Mouse (Mus musculus) MEL (cell line): Measurements from ENCODE around the gene Cabcoco1. TPM values are rescaled to one million over a fixed set of nuclear protein-coding genes. Genes with fewer than 3 reads are reported as not detected.

ENCODE experiments used
- DNase-seq: peaks from one replicate; pipeline ENCODE4 v3.0.0; 2011; ENCODE audit warnings: low read depth, low spot score
- H3K27ac ChIP-seq: 2 replicates; pipeline ENCODE4 v1.5.1; 2012; ENCODE audit warnings: low read depth, mild to moderate bottlenecking, control low read depth, low read length, moderate library complexity; ENCODE audit not compliant: control insufficient read depth
- H3K27me3 ChIP-seq, 2 experiments: fragments of 150-350 bp in 1 of 2; sonication (generic) in 1 of 2; 2 replicates each; pipeline ENCODE4 v1.6.1; 2012; ENCODE audit warnings: low read length in 2 of 2, mild to moderate bottlenecking in 2 of 2, improper control_type of control experiment in 1 of 2, moderate library complexity in 1 of 2; ENCODE audit not compliant: insufficient read depth in 2 of 2, control insufficient read depth in 1 of 2
- H3K36me3 ChIP-seq, 2 experiments: 2 replicates each; pipeline ENCODE4 v1.6.1; 2012 to 2014; ENCODE audit warnings: low read length in 2 of 2, improper control_type of control experiment in 1 of 2, inconsistent platforms in 1 of 2, mild to moderate bottlenecking in 1 of 2; ENCODE audit not compliant: insufficient read depth in 2 of 2, control insufficient read depth in 1 of 2
- H3K4me1 ChIP-seq, 2 experiments: fragments of 150-350 bp in 1 of 2; sonication (generic) in 1 of 2; 2 replicates each; pipeline ENCODE4 v1.6.1; 2012; ENCODE audit warnings: low read length in 2 of 2, improper control_type of control experiment in 1 of 2, mild to moderate bottlenecking in 1 of 2; ENCODE audit not compliant: insufficient read depth in 2 of 2, control insufficient read depth in 1 of 2
- H3K4me3 ChIP-seq, 2 experiments: fragments of 150-350 bp in 1 of 2; sonication (generic) in 1 of 2; 2 replicates each; pipeline ENCODE4 v1.5.1; 2012; ENCODE audit warnings: low read depth in 2 of 2, low read length in 2 of 2, mild to moderate bottlenecking in 2 of 2, moderate library complexity in 2 of 2, control low read depth in 1 of 2, improper control_type of control experiment in 1 of 2; ENCODE audit not compliant: control insufficient read depth in 1 of 2, insufficient read depth in 1 of 2
- H3K79me2 ChIP-seq: 2 replicates; pipeline ENCODE4 v1.6.1; 2012; ENCODE audit warnings: mild to moderate bottlenecking, low read length, moderate library complexity; ENCODE audit not compliant: control insufficient read depth, poor library complexity, insufficient read depth
- H3K9ac ChIP-seq: 2 replicates; pipeline ENCODE4 v1.6.1; 2012; ENCODE audit warnings: low read depth, mild to moderate bottlenecking, control low read depth, low read length, moderate library complexity; ENCODE audit not compliant: control insufficient read depth, poor library complexity, severe bottlenecking
- H3K9me3 ChIP-seq: fragments of 150-350 bp; sonication (generic); replicated peaks from 2 replicates; pipeline ENCODE4 v1.6.1; 2012; ENCODE audit warnings: mild to moderate bottlenecking, low read length, improper control_type of control experiment, moderate library complexity; ENCODE audit not compliant: insufficient read depth
- CHD2 ChIP-seq: IDR thresholded peaks from 2 replicates; pipeline ENCODE4 v1.6.1; 2011; ENCODE audit warnings: low read length, improper control_type of control experiment
- E2F4 ChIP-seq: IDR thresholded peaks from 2 replicates; pipeline ENCODE4 v1.6.1; 2011; ENCODE audit warnings: low read depth, low read length, improper control_type of control experiment, borderline replicate concordance
- ELF1 ChIP-seq: IDR thresholded peaks from 2 replicates; pipeline ENCODE4 v1.6.1; 2014; ENCODE audit warnings: low read depth, mild to moderate bottlenecking, inconsistent platforms, low read length, improper control_type of control experiment, moderate library complexity
- ETS1 ChIP-seq: IDR thresholded peaks from 2 replicates; pipeline ENCODE4 v1.6.1; 2012; ENCODE audit warnings: low read depth, mild to moderate bottlenecking, inconsistent platforms, low read length, improper control_type of control experiment, moderate library complexity
- GATA1 ChIP-seq: IDR thresholded peaks from 2 replicates; pipeline ENCODE4 v1.6.1; 2011; ENCODE audit warnings: low read depth, low read length, improper control_type of control experiment
- MAFK ChIP-seq: IDR thresholded peaks from 2 replicates; pipeline ENCODE4 v1.6.1; 2011; ENCODE audit warnings: low read depth, mild to moderate bottlenecking, low read length, improper control_type of control experiment, borderline replicate concordance
- POLR2AphosphoS2 ChIP-seq: IDR thresholded peaks from 2 replicates; pipeline ENCODE4 v1.6.1; 2011; ENCODE audit warnings: low read length, improper control_type of control experiment
- SMC3 ChIP-seq: IDR thresholded peaks from 2 replicates; pipeline ENCODE4 v1.6.1; 2011; ENCODE audit warnings: low read depth, low read length, improper control_type of control experiment
- TBP ChIP-seq: IDR thresholded peaks from 2 replicates; pipeline ENCODE4 v1.8.0; 2011; ENCODE audit warnings: low read depth, low read length, improper control_type of control experiment
- USF2 ChIP-seq, 2 experiments: IDR thresholded peaks; 2 replicates each; pipeline ENCODE4 v1.6.1; 2011 to 2012; ENCODE audit warnings: improper control_type of control experiment in 2 of 2, low read length in 2 of 2, borderline replicate concordance in 1 of 2, inconsistent platforms in 1 of 2, low read depth in 1 of 2, mild to moderate bottlenecking in 1 of 2; ENCODE audit not compliant: insufficient read depth in 1 of 2
- ZC3H11A ChIP-seq: IDR thresholded peaks from 2 replicates; pipeline ENCODE4 v1.6.1; 2012; ENCODE audit warnings: low read depth, mild to moderate bottlenecking, inconsistent platforms, low read length, improper control_type of control experiment
- ZMIZ1 ChIP-seq: IDR thresholded peaks from 2 replicates; pipeline ENCODE4 v1.6.1; 2012; ENCODE audit warnings: low read depth, mild to moderate bottlenecking, inconsistent platforms, low read length, improper control_type of control experiment, moderate library complexity
- polyA plus RNA-seq, 2 experiments: library from polyadenylated mRNA; stranded (reverse) in 1 of 2; unstranded in 1 of 2; fragments of >175 nt in 1 of 2; fragments of >200 nt in 1 of 2; gene quantifications; 2 replicates each; pipeline versions ENCODE4 v1.2.1 to v1.2.4; 2012; ENCODE audit warnings: low replicate concordance in 2 of 2, low read depth in 1 of 2; ENCODE audit not compliant: insufficient read length in 2 of 2, insufficient read depth in 1 of 2, missing spikeins in 1 of 2
- total RNA-seq: library from RNA; depleted of rRNA; stranded (reverse); fragments of 300-350 nt; gene quantifications from 2 replicates; pipeline ENCODE4 v1.2.3, GENCODE M21; 2012

The Cabcoco1 gene
- total and polyA plus RNA-seq, 3 experiments, result not detected

DNA sequence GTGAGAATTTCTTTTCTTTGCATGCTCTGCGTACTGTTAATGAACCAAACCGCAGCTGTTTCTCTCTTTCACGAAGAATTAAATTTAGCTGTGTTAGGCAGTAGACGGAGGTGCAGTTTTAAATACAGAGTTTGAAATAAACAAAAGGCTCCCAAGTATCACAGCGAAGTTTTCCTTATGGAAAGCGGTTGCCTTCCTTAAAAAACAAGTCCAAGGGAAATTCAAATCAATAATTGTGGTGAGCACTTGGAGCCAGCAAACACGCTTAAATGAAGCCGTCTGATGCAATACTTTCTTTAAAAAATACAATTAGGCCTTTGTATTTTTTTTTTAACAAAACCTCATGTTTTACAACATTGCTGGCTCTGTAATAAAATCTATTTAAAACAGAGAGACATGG lies 101.2 kb downstream of the Cabcoco1 start:
- Histone ChIP-seq H3K4me3 (no peak overlapping the region), H3K4me1 (no peaks in the 10 kb centered on the region), H3K27ac (no peak overlapping the region), H3K9ac (no peak overlapping the region), H3K9me3 (no peaks in the 10 kb centered on the region), H3K36me3 (no peaks in the 10 kb centered on the region), H3K79me2 (no peaks in the 10 kb centered on the region), H3K27me3 (no peaks in the 10 kb centered on the region)
- TF ChIP-seq USF2 (IDR thresholded peaks at IDR 0.05; ENCODE audit: borderline replicate concordance in 1 of 2, insufficient read depth in 1 of 2, low read depth in 1 of 2, low read length in 2 of 2), result no peak
- no peak for TF ChIP-seq ZMIZ1
- TF ChIP-seq CHD2, result no peak
- no peak for DNase-seq

DNA sequence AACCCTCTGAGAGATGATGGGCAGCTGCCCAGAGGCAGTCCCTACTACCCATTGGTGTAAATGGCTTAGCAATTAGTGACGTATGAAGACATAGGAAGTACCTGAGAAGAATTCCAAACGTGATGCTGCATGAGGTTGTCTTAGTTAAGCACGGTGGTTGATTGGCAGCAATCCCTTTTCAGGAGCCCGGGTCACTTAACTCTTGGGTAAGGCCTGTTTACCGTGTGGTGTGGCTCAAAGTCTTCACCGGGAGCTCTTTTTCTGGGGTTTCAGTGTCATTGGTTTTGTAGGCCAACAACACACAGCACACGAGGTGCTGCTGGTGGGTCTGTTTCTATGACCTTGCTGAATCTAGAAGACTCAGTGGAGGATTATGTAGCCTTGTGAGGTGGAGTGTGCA lies 105.9 kb downstream of the Cabcoco1 start:
- no peak for TF ChIP-seq ETS1
- TF ChIP-seq SMC3, result no peak
- TF ChIP-seq ELF1, result no peak
- TF ChIP-seq CHD2, result no peak
- no peak for TF ChIP-seq POLR2AphosphoS2
- TF ChIP-seq, all 39 proteins: peak for 0
- no peak overlapping the region for H3K4me3 ChIP-seq
- no peaks in the 10 kb centered on the region for H3K9me3 ChIP-seq
- DNase-seq, result no peak
- no peak overlapping the region for H3K27ac ChIP-seq
- H3K9ac ChIP-seq, result no peak overlapping the region
- H3K79me2 ChIP-seq, result no peaks in the 10 kb centered on the region
- H3K36me3 ChIP-seq, result no peaks in the 10 kb centered on the region
- no peaks in the 10 kb centered on the region for H3K4me1 ChIP-seq
- H3K27me3 ChIP-seq, result no peaks in the 10 kb centered on the region

DNA sequence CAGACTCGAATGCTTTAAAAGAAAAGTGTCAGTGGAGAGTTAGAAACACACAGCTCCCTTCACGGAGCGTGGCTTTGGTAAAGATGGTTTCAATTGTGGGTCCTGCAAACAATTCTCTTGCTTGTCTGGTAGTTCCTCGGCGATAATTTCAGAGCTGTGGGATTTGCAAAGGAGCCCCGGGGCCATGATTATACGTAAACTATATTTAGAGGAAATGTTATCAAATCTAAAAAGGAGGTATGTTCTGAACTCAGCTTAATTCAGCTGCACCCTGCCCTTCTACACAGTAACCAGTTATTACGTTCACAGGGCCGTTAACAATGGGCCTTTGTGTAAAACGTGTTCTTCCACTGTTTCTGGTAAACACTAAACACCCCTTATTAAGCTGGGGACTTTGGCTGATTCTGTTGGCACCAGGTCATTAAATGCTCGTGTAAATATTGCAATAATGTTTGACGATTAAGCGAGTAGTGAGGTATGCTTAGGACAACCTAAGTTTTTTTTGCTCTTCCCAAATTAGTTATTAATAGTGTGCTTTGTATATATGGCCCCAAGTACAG lies 106.6 kb downstream of the Cabcoco1 start:
- no peaks in the 10 kb centered on the region for H3K27me3 ChIP-seq
- no peaks in the 10 kb centered on the region for H3K4me1 ChIP-seq
- no peaks in the 10 kb centered on the region for H3K79me2 ChIP-seq
- H3K27ac ChIP-seq, result no peak overlapping the region
- TF ChIP-seq E2F4 (no peak), GATA1 (no peak), MAFK (no peak), TBP (no peak), ZC3H11A (no peak), POLR2AphosphoS2 (no peak)
- TF ChIP-seq, all 39 proteins: peak for 0
- Histone ChIP-seq H3K4me3 (no peak overlapping the region), H3K36me3 (no peaks in the 10 kb centered on the region), H3K9me3 (no peaks in the 10 kb centered on the region), H3K9ac (no peak overlapping the region)
- no peak for DNase-seq
